Mouse (Mus musculus) lung, embryonic 14.5 days (tissue): ENCODE data around the gene Clmn. TPM values are rescaled to one million over a fixed set of nuclear protein-coding genes. Genes with fewer than 3 reads are reported as not detected.

Experiments used
- ATAC-seq: fragments of 200-750 bp; cut with Nextera tagmentation; 2 replicates; pipeline ENCODE4 v1.8.0; 2017; ENCODE audit warnings: mild to moderate bottlenecking, moderate TSS enrichment, moderate library complexity; ENCODE audit not compliant: insufficient read depth
- DNase-seq: peaks from one replicate; pipeline ENCODE4 v3.0.0-alpha.2; 2015
- H3K27ac ChIP-seq: fragments of 300-500 bp; sonication (generic); 2 replicates; pipeline ENCODE4 v1.5.1; 2014; ENCODE audit warnings: low read depth, mild to moderate bottlenecking, moderate library complexity
- H3K27me3 ChIP-seq: fragments of 300-500 bp; sonication (generic); 2 replicates; pipeline ENCODE4 v1.6.1; 2014; ENCODE audit warnings: low read length, control low read depth; ENCODE audit not compliant: insufficient read depth
- H3K36me3 ChIP-seq: fragments of 300-500 bp; sonication (generic); 2 replicates; pipeline ENCODE4 v1.6.1; 2014; ENCODE audit warnings: control low read depth; ENCODE audit not compliant: insufficient read depth
- H3K4me1 ChIP-seq: fragments of 300-500 bp; sonication (generic); 2 replicates; pipeline ENCODE4 v1.6.1; 2014; ENCODE audit warnings: antibody characterized with exemption, control low read depth; ENCODE audit not compliant: insufficient read depth
- H3K4me2 ChIP-seq: fragments of 300-500 bp; sonication (generic); 2 replicates; pipeline ENCODE4 v1.6.1; 2014; ENCODE audit warnings: mild to moderate bottlenecking
- H3K4me3 ChIP-seq: fragments of 300-500 bp; sonication (generic); 2 replicates; pipeline ENCODE4 v1.5.1; 2014; ENCODE audit warnings: low read depth, low read length
- H3K9ac ChIP-seq: fragments of 300-500 bp; sonication (generic); 2 replicates; pipeline ENCODE4 v1.6.1; 2014
- H3K9me3 ChIP-seq: fragments of 300-500 bp; sonication (generic); 2 replicates; pipeline ENCODE4 v1.6.1; 2016; ENCODE audit warnings: low read depth, low read length, control low read depth
- CTCF ChIP-seq: IDR thresholded peaks from 2 replicates; pipeline ENCODE4 v1.5.1; 2016; ENCODE audit warnings: antibody characterized with exemption, low read depth
- WGBS: fragments of 180-500 bp; shearing (Covaris S2); extraction: QIAGEN DNeasy Blood & Tissue Kit; methylation state at CpG from one replicate; pipeline ENCODE4 v1.1.7; 2014; 5-methylcytosine and 5-hydroxymethylcytosine counted together
- polyA plus RNA-seq: library from polyadenylated mRNA; unstranded; fragments of >200 nt; fragmentation: Nextera tagmentation; extraction: Ambion mirVana; gene quantifications from 2 replicates; pipeline ENCODE4 v1.2.1, GENCODE M21; 2014

Clmn gene
- 2.1 and 2.8 TPM in 2 replicates for polyA plus RNA-seq

GRCm38 (mm10) chr12:104864439-104865165 lies at the start of gene Clmn:
Clmn (minus strand) TSS chr12:104865076.
- Histone ChIP-seq H3K9me3 (no peaks in the 10 kb centered on the region), H3K27ac (no peak within 1 kb of the TSS), H3K27me3 (no peaks in the 10 kb centered on the region), H3K4me1 (0 out of 2 replicates have a peak, but pooled peaks cover 3% of the 10 kb centered on the region), H3K4me2 (peak within 1 kb of the TSS; percentile 99), H3K36me3 (no peaks in the 10 kb centered on the region), H3K4me3 (peak within 1 kb of the TSS; percentile 76), H3K9ac (peak within 1 kb of the TSS; percentile 78)
- ATAC-seq: peak; percentile 32
- DNase-seq: peak; percentile 54
- no peak for TF ChIP-seq CTCF
- WGBS: 1% methylated on average over 76 of the region's 80 CpGs

GRCm38 (mm10) chr12:104912990-104913389 lies 48.1 kb upstream of the Clmn start:
- Histone ChIP-seq H3K9me3 (no peaks in the 10 kb centered on the region), H3K4me1 (0 out of 2 replicates have a peak, but pooled peaks cover 5% of the 10 kb centered on the region), H3K4me3 (no peak overlapping the region), H3K36me3 (no peaks in the 10 kb centered on the region), H3K9ac (no peak overlapping the region), H3K4me2 (no peak overlapping the region), H3K27me3 (no peaks in the 10 kb centered on the region), H3K27ac (no peak overlapping the region)
- 63% methylated on average over 3 of the region's 3 CpGs for WGBS
- DNase-seq (no peak), ATAC-seq (no peak)
- TF ChIP-seq CTCF: no peak

GRCm38 (mm10) chr12:104912281-104912933 lies 47.5 kb upstream of the Clmn start:
- no peak overlapping the region for H3K4me2 ChIP-seq
- H3K27ac ChIP-seq: no peak overlapping the region
- H3K27me3 ChIP-seq: no peaks in the 10 kb centered on the region
- TF ChIP-seq CTCF: no peak
- 39% methylated on average over 10 of the region's 10 CpGs for WGBS
- 0 out of 2 replicates have a peak, but pooled peaks cover 5% of the 10 kb centered on the region for H3K4me1 ChIP-seq
- DNase-seq: no peak
- ATAC-seq: no peak
- no peaks in the 10 kb centered on the region for H3K36me3 ChIP-seq
- H3K9ac ChIP-seq: no peak overlapping the region
- no peak overlapping the region for H3K4me3 ChIP-seq
- no peaks in the 10 kb centered on the region for H3K9me3 ChIP-seq

- no peak overlapping the region for H3K4me2 ChIP-seq
- no peaks in the 10 kb centered on the region for H3K36me3 ChIP-seq
- H3K9me3 ChIP-seq: no peaks in the 10 kb centered on the region
- no peak overlapping the region for H3K4me3 ChIP-seq
- no peak for TF ChIP-seq CTCF
- H3K4me1 ChIP-seq: 0 out of 2 replicates have a peak, but pooled peaks cover 5% of the 10 kb centered on the region
- H3K27me3 ChIP-seq: no peaks in the 10 kb centered on the region
- no peak overlapping the region for H3K9ac ChIP-seq
- WGBS: 82% methylated on average over 4 of the region's 4 CpGs
- no peak overlapping the region for H3K27ac ChIP-seq
- DNase-seq (no peak), ATAC-seq (no peak)
These were observed 44.9 kb upstream of the Clmn start for GRCm38 (mm10) chr12:104909750-104910149.

GRCm38 (mm10) chr12:104908986-104909385 lies 44.1 kb upstream of the Clmn start:
- Histone ChIP-seq H3K4me2 (no peak overlapping the region), H3K9me3 (no peaks in the 10 kb centered on the region), H3K9ac (no peak overlapping the region), H3K36me3 (no peaks in the 10 kb centered on the region), H3K4me3 (no peak overlapping the region), H3K4me1 (0 out of 2 replicates have a peak, but pooled peaks cover 5% of the 10 kb centered on the region), H3K27ac (no peak overlapping the region), H3K27me3 (no peaks in the 10 kb centered on the region)
- no peak for DNase-seq
- ATAC-seq: no peak
- WGBS: 56% methylated on average over 5 of the region's 5 CpGs
- no peak for TF ChIP-seq CTCF

GRCm38 (mm10) chr12:104908024-104908781 lies 43.3 kb upstream of the Clmn start:
- ATAC-seq: no peak
- no peak overlapping the region for H3K9ac ChIP-seq
- TF ChIP-seq CTCF: no peak
- no peak overlapping the region for H3K4me3 ChIP-seq
- no peak overlapping the region for H3K27ac ChIP-seq
- DNase-seq: no peak
- H3K9me3 ChIP-seq: no peaks in the 10 kb centered on the region
- no peak overlapping the region for H3K4me2 ChIP-seq
- 17% methylated on average over 15 of the region's 15 CpGs for WGBS
- 0 out of 2 replicates have a peak, but pooled peaks cover 5% of the 10 kb centered on the region for H3K4me1 ChIP-seq
- H3K27me3 ChIP-seq: no peaks in the 10 kb centered on the region
- H3K36me3 ChIP-seq: no peaks in the 10 kb centered on the region

GRCm38 (mm10) chr12:104907133-104907532 lies 42.3 kb upstream of the Clmn start:
- no peak overlapping the region for H3K27ac ChIP-seq
- H3K4me3 ChIP-seq: no peak overlapping the region
- no peak for ATAC-seq
- H3K9me3 ChIP-seq: no peaks in the 10 kb centered on the region
- no peaks in the 10 kb centered on the region for H3K27me3 ChIP-seq
- TF ChIP-seq CTCF: no peak
- no peak for DNase-seq
- no peak overlapping the region for H3K4me2 ChIP-seq
- 0 out of 2 replicates have a peak, but pooled peaks cover 5% of the 10 kb centered on the region for H3K4me1 ChIP-seq
- 89% methylated on average over 2 of the region's 2 CpGs for WGBS
- no peak overlapping the region for H3K9ac ChIP-seq
- no peaks in the 10 kb centered on the region for H3K36me3 ChIP-seq
